Mouse (Mus musculus) spleen, postnatal 4 days (tissue): ENCODE results near the gene Dcaf5.
"Not testable (repeated sequence)": the region's sequence is repeated elsewhere in the genome, so short reads cannot be mapped to it uniquely, and the experiment has no call there.

Experiments used
- DNase-seq, 2 experiments: peaks; one replicate each; pipeline ENCODE4 v3.0.0; 2022; ENCODE audit warnings: low spot score in 2 of 2

Gene Dcaf5

DNA sequence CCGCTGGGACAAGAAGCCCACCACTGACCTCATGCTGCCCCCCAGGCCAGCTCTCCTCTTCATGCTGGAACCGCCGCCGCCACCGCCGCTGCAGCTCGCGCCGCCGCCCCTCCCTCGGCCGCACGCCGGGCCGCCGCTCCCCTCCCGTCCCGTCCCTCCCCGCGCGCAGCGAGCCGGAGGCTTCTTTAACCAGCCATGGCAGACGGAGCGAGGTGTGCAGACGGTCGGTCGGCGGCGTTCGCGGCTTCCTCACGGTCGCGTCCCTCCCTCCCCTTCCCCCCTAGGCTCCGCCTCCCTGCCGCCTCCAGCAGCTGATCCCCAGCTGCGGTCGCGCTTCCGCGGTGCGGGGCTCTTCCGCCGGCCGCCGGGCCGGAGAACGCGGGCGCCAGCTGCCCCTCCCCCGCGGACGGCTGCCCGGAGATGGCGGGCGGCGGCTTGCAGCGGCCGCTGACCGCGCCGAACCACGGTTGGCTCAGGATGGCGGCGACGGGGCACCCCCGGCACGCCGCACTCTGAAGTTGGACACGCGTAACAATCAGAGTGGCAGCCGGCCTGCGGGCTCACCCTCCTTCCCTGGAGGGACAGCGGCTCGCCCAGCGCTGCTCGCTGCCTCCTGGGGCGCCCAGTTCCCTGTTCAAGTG is at the start of gene Dcaf5:
Gene Dcaf5, minus strand, starts transcription at position 266 of the 641 bp plus-strand sequence.
- peak; percentile 76 to 89 for DNase-seq

DNA sequence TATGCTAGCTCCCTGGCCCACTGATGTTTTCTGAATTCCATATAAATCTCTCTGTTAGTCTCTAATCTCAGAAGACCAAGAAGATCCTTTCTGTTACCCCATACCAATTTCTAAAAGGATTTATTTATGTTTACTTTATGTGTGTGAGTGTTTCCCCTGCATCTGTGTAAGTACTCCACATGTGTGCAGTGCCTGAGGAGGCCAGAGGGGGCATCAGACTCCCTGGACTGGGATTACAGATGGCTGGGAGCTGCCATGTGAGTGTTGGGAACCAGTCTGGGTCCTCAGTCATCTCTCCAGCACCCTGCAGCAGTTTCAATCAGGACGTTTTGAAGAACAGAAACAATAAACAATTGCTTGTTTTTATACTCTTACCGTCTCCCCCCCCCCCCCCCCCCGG is 47.0 kb upstream of the Dcaf5 start:
- DNase-seq, result no peak

DNA sequence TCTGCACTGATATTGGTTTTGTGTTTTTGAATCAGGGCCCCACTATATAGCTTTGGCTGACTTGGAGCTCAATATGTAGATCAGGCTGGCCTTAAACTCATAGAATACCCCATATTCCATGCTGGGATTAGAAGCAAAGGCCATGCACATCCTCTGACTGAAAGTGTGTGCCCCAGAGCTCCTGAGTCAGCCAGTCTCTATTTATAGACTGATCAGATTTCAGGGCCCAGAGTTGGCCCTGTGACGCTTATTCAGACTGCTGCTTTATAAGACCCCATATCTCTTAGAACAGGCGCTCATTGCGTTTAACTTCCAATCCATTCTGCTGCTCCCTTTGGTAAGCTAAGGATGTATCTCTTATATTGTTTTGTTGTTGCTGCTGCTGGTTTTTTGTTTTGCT is 43.6 kb upstream of the Dcaf5 start:
- no peak for DNase-seq

DNA sequence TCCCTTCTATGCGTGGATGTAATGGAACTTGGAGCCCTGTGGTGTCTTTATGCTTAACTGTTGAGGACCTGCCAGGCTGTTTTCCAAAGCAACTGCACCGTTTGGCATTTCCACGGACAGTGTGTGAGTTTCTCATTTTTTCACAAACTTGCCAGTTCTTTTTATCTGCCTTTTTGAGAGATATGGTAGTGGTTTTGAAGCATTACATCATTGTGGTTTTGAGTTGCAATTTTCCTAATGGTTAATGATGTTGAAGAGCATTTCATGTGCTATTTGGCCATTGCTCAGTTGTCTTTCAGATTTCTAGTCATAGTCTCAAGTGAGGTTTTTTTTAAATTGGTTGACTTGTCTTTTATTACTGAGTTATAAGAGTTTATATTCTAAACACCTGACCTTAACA is 37.3 kb upstream of the Dcaf5 start:
- no peak for DNase-seq

DNA sequence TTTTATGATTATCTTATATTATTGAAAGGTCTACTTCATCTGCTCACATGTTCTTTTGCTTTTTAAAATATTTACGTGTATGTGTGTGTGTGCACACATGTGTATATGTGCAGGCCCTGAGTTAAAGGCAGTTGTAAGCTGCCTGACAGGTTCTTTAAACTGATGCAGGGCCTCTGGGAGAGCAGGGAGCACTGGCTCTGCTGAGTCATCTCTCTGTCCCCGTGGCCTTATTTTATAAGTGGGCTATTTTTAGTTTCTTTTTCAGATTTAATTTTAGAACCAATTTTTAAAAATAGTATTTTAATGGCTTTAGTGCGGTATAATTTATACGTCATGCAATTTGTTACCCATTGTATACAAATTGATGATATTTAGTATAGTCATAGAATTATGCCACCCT is 35.5 kb upstream of the Dcaf5 start:
- DNase-seq, result no peak

DNA sequence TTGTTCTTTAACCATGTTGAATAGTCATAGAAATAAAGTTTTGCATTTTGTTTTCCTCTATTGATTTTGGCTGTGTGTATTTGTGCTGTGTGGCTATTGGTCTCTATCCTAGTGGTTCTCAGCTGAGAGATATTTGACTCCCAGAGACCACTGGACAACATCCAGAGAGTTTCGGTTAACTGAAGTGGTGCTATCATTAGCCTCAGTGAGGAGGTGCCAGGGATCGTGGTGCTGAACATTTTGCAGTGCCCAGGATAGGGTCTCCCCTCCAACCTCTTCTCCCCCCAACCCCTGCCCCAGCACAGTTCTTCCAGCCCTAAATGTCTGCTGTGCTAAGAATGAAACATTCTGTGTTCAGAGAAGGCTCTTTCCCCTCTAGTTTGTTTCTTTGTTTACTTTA is 33.8 kb upstream of the Dcaf5 start:
- DNase-seq, result no peak

DNA sequence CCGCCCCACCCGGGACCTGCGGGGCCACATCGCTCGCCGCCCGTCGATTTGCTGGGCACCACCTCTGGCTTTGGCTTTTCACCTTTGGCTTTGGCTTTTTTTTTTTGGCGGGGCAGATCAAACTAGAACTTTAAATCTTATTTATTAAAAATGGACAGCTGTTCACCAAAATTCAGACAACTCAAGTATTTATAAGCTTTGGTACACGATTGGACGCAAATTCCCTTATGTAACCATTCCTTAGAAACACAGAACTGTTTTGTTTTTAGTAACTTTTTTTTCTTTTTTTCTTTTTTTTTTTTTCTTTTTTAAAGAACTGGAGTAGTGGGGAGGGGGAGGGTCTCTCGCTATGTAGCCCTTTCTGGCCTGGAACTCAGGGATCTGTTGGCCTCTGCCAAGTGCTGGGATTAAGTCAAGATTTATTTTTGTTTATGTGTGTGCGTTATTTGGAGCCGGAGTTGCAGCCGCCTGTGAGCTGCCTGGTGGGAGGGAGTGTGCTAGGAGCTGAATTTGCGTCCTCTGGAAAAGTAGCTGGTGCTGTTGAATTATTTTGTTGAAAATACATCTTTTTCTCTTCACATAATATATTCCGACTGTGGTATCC is 27.4 kb upstream of the Dcaf5 start:
- DNase-seq, result no peak

DNA sequence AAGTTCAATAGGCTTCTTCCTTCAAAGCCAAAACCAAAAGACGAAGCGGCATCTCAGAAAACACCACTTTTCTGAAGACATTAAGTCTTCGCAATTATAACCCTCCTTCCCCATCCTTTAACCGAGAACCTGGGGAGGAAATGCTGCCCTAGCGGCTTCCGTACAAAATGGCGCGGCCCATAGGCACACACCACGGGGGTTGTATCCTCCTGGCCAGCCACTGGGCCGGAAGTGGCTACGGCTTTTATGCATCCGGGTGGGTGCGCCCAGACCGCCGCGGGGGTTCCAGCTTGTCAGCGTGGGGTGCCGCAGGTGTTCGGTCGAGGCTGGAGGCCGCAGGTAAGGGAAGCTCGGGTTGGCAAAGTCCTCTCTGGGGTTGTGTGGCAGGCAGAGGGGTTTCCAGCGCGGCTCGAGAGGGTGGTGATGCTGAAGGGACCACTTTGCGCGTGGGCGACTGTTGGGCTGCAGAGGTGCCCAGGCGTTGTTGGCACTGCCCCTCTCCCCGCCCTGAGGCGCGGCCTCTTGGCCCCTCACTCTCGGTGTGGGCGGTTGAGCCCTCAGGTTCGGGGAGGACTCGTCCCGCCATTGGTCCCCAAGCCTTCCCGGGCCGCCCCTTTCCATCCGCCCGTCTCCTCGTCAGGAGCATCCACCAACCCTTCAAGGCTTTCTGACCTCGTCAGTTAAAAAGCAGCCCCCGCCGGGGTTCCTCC is 26.7 kb upstream of the Dcaf5 start, which contains the start of gene Exd2:
Gene Exd2, plus strand, starts transcription at position 154 of the 710 bp plus-strand sequence.
- DNase-seq, result peak; percentile 89 to 93

DNA sequence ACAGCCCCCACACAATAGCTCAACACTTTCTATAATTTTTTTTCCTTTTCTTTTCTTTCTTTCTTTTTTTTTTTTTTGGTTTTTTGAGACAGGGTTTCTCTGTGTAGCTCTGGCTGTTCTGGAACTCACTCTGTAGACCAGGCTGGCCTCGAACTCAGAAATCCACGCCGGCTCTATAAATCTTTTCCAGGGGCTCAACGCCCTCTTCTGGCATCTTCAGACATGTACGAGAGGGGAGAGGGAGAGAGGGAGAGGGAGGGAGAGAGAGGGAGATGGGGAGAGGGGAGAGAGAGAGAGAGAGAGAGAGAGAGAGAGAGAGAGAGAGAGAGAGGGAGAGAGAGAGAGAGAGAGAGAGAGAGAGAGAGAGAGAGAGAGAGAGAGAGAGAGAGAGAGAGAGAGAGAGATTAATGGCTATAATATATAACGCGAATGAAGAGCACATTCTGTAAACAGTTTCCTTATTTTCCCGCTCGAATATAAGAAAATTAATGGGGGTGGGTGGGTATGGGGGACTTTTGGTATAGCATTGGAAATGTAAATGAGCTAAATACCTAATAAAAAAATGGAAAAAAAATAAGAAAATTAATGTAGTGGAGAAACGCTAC is 26.0 kb upstream of the Dcaf5 start:
- not testable (repeated sequence) for DNase-seq

DNA sequence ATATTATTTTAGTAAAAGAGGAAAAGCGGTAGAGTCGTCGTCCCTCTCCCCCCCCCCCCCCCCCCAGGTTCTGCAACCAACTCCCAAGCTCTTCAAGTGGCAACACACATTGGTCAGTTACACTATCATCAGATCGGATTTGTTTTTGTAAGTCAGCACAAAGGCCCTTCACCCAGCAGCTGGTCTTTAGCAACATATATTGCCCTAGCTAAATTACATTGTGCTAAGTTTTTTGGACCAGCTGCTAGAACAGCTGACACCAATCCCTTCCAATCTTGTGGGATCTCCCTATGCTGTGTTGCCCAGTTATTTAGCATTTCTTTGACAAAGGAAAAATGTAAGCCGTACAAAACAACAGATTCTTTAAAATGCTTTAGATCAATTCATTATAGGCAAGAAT is 21.6 kb upstream of the Dcaf5 start:
- DNase-seq, result peak in 1 of 2 experiments; percentile 0

DNA sequence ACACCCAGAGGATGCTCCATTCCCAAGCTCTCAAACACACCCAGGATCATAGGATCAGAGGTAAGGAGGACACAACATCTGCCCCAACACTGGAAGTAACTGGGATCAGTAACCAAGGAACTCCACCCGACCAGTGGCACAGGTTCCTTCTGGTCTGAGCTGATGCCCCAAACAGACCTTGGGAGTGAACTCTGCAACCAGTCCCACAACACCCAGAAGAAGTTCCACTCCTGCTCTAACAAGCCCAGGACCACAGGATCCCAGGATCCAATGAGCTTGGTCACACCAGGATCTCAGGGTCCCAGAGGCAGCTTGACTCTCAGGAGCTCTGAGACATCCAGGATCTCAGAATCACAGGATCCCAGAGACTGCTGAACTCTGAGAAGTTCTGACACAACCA is 17.1 kb upstream of the Dcaf5 start:
- peak in 1 of 2 experiments; percentile 50 for DNase-seq

DNA sequence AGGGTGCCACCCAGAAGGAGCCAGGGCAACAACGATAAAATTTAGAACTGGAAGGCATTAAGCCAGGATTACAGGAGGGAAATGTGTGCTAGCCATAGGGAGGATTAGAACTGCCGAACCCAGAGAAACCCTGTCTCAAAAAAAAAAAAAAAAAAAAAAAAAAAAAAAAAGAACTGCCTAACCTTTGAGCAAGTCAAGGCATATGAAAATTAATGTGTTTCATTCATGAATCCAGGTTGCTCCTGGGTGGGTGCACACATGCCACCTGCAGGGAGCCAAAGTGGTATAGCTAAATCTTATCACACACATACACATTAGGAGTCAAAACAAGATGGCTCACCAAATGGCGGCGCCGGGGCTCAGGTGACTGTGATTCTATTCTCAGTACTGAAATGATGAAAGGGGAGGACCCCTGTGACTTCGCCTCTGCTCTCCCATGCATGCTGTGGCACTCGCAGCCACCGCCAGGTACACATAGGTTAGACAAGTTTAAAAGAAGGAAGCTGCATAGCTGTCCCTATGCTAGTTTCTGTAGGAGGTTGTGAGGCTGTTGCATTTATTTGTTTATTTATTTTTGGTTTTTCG is 8.2 kb upstream of the Dcaf5 start:
- peak in 1 of 2 experiments; percentile 50 for DNase-seq

DNA sequence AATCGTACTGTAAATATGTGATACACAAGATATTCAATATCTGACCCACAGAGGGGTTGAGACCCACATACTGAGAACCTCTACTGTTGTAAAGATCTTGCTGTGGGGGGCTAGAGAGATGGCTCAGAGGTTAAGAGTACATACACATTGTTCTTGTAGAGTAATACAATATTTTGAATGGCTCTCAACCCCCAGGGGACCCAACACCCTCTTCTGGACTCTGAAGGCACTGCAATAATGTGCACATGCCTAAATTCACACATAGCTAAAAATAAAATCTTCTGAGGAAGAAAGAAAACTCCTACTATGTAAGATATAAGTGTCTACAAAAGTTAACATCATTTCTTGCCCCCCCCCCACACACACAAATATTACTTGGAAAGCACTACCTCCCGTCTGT is 4.6 kb upstream of the Dcaf5 start:
- DNase-seq, result peak; percentile 33 to 62

DNA sequence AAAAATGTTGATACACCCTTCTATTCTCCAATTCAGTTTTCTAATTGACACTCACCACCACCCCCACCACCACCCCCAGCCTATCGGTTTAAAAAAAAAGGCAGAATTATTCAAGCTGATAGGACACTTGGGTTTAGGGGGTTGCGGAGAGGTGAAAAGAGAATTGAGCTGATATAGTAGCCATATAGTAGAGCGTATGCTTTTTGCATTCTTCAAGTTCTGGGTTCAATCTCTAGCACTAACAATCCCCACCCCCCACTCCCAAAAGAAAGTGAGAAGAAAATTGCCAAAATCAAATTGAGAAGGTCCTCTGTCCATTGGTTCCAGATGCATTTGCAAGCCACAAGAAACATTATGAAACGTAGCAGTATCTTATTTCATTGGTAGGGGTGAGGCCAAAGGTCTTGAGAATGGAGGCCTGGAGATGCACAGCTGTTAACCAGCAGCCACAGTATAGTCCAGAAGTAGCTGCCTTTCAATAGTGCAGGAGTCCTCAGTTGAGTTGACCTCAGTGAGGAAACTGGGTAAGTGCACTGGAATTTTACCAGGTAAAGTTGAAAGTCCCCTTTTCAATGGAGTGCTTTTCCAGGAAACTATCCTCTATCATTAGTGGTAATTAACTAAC is 762 bp upstream of the Dcaf5 start:
- no peak for DNase-seq

DNA sequence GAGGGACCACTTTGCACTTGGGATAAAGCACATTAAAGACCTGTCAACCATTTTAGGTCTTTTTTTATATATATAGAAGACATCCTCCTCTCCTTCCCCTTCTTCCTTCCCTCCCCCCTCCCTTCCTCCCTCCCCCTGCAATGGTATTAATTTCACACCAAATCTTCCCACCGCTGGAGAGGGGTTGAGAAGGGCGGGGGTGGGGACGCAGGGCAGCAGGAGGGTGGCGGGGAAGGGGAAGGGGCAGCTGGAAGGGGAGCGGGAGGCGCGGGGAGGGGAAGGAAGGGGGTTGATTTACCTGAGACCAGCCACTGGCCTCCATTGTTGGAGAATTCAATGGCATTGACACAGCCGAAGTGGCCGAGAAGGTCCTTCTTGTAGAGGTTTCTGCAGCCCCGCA is 514 bp downstream of the Dcaf5 start:
- DNase-seq, result no peak

DNA sequence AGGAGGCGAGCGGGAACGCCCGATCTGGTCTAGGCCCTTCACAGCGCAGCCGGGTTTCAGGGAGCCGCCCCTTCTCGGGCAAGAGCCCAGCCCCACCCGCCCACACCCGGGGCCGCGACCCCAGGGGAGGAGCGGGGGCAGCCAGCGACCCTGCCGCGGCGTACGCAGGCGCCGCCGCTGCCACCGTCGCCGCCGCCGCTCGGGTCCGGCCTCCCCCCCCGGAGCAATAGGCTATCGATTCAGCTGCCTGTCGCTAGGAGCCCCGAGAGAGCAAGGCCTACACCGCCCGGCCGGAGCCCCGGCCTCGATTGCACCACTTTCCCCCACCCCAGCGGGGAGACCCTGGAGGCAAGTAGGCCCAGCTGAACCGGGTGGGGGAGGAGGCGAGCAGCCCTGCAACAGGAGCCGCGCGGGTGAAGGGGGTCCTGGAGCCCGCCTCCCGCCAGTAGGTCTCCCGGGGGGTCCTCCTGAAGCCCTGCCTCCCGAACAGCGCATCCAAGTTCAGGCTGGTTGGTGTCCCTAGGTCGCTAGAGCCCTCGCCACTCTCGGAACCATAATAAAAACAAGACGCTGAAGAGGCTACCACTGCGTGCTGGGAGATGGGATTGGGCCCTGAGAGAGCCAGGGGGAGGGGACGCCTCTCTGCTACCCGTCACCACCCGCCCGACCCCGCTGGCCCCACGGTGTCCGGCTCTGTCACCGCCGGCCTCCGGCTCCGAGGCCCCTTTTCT is 1.3 kb downstream of the Dcaf5 start:
- DNase-seq, result peak; percentile 76 to 89

DNA sequence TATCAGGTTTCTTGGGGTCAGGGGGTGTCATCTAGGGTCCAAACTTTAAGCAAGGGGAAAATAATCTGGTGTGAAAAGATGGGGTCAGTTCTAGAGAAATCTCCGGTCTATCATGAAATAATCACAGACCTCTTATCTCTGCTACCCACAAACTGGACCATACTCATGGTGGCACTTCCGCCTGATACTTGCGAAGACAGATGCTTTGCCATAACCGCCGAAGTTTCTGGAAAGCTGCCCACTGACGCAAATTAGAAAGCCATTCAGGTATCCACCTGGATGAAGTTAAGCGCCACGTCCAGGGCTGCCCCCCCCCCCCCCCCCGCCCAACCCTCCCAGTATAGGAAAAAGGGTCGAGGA is 1.8 kb downstream of the Dcaf5 start:
- DNase-seq, result no peak

DNA sequence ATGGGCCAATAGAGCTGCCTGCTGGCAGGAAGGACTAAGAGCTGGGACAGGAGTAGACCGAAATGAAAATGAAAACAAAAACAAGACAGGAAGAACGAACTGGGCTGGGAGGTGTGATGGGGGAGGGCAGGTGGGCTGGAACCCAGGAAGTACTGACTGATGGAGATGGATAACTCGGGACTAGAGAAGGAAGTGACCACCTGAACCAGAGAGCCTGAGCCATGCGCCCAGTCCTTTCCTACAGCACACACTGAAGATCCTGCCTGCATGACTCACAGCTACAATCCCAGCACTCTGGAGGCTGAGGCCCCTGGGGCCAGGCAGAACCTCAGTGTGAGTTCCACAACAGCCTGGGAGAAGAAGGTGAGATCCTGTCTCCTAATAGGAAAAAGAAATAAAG is 3.1 kb downstream of the Dcaf5 start:
- DNase-seq, result no peak

DNA sequence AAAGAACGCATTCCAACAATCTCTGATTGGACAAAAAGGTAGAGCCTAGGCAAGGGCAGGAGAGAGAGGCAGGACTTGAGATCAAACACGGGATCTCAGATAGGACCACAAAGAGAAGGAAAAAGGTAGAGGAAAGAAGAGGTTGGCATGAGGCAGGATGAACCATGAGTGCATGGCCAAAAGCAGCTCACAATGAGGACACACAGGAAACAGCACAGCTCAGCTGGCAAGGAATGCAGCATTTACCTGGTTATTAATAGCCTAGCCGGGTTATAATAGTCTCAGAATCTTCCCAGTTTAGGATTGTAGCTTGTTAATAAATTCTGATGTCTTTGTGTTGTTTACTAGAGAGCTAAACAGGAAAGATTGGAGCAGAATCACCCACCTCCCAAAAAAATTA is 8.7 kb downstream of the Dcaf5 start:
- DNase-seq, result no peak

DNA sequence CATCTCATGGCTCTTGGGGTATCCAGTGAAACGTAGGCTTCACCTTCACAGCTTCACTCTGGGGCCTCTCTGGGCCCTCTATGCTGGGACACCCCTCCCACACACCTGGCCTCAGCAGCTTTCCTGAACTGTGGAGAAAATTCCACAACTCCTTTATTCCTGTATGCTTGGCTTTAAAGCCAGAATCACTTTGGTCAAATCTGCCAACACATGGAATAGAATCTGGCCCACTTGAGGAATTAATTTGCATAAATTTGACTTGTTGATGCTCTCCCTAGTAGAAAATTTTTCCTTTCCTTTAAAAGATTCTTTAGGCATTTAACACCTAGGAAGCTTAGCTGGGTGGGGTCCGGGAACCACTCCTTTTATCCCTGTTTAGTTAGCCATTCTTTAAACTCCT is 21.3 kb downstream of the Dcaf5 start:
- DNase-seq, result no peak

DNA sequence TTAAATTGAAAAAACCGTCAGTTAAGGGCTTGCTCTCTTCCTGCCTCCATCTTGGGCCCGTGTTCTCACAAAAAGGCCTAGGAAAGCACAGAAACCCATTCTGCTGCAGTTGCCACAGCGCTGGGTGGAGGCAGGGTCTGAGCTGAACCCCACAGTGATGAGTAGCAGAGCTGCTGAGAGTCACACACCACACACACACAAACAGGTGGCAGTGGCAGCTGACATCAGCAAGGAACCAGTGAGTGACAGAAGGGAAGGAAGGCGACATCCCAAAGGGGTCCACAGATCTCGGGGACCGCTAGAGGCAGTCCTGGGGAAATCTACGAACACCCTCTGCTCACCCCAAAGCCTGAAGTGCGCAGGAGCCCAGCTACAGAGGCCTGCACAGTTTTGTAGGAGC is 25.5 kb downstream of the Dcaf5 start:
- no peak for DNase-seq
